Mouse (Mus musculus) testis, adult 2 months (tissue): ENCODE measurements around the gene Mthfr.

ENCODE experiments used
- CTCF ChIP-seq: fragments of 200-500 bp; IDR thresholded peaks from 2 replicates; pipeline ENCODE4 v1.5.1; 2012; ENCODE audit warnings: low read depth, mild to moderate bottlenecking, inconsistent platforms, low read length, moderate library complexity; ENCODE audit not compliant: control insufficient read depth, insufficient read depth, insufficient replicate concordance
- POLR2A ChIP-seq: fragments of 200-500 bp; IDR thresholded peaks from 2 replicates; pipeline ENCODE4 v1.6.1; 2012; ENCODE audit warnings: low read depth, mild to moderate bottlenecking, inconsistent platforms, low read length, moderate library complexity; ENCODE audit not compliant: control insufficient read depth

DNA sequence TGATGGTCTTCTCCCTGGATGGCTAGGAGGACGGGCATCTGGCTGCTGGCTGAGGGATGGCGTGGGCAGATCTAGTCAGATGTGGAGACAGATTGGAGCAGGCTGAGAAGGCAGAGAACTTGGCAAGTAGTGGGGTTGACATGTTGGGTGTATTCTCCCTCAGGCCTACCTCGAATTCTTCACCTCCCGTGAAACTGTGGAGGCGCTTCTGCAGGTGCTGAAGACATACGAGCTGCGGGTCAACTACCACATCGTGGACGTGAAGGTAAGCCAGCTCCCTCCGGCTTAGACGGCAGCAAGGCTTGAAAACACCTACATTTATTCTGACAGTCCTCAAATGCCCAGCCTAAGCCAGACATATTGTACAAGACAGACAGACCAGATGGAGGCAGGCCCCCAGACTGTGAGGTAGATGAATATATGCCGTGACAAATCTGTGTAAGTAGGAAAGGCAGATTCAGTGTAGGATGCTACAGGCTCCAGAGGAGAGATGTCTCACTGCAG is 14.6 kb downstream of the Mthfr start:
- no peak for TF ChIP-seq CTCF
- TF ChIP-seq POLR2A = no peak
